Mouse (Mus musculus): ENCODE measurements around the gene Galnt9. TPM values are rescaled to one million over a fixed set of nuclear protein-coding genes. Genes with fewer than 3 reads are reported as not detected.

The Galnt9 gene
- polyA plus RNA-seq, 1 experiment from 2014 or later: 0.13 TPM

- H3K4me3 ChIP-seq (ENCODE audit: low read length): no peak overlapping the region
- H3K4me2 ChIP-seq (ENCODE audit: low read depth, low read length): no peak overlapping the region
- no peaks in the 10 kb centered on the region for H3K36me3 ChIP-seq (ENCODE audit: control insufficient read depth, insufficient read depth)
- H3K4me1 ChIP-seq (ENCODE audit: control insufficient read depth, insufficient read depth, low read length): no peaks in the 10 kb centered on the region
- 52% methylated on average over 10 of the region's 10 CpGs for WGBS
- no peaks in the 10 kb centered on the region for H3K9me3 ChIP-seq (replicated peaks; ENCODE audit: control insufficient read depth, low read length)
- no peak overlapping the region for H3K9ac ChIP-seq (ENCODE audit: low read length)
- no peaks in the 10 kb centered on the region; the same call in 1 of the 2 replicates for H3K27me3 ChIP-seq (ENCODE audit: control insufficient read depth, insufficient read depth, low read length)
- H3K27ac ChIP-seq (ENCODE audit: low read length): no peak overlapping the region
- no peak for ATAC-seq (replicated peaks; ENCODE audit: extremely low read depth, insufficient read depth, low FRiP score)
These were observed 38.7 kb downstream of the Galnt9 start for GRCm38 (mm10) chr5:110582647-110583538.

GRCm38 (mm10) chr5:110587467-110587866 lies 43.3 kb downstream of the Galnt9 start:
- Histone ChIP-seq H3K9ac (ENCODE audit: low read length) (no peak overlapping the region), H3K9me3 (replicated peaks; ENCODE audit: control insufficient read depth, low read length) (no peaks in the 10 kb centered on the region), H3K36me3 (ENCODE audit: control insufficient read depth, insufficient read depth) (no peaks in the 10 kb centered on the region), H3K4me1 (ENCODE audit: control insufficient read depth, insufficient read depth, low read length) (no peaks in the 10 kb centered on the region), H3K4me3 (ENCODE audit: low read length) (no peak overlapping the region), H3K4me2 (ENCODE audit: low read depth, low read length) (no peak overlapping the region), H3K27me3 (ENCODE audit: control insufficient read depth, insufficient read depth, low read length) (no peaks in the 10 kb centered on the region; the same call in 1 of the 2 replicates), H3K27ac (ENCODE audit: low read length) (no peak overlapping the region)
- no peak for ATAC-seq (replicated peaks; ENCODE audit: extremely low read depth, insufficient read depth, low FRiP score)

DNA sequence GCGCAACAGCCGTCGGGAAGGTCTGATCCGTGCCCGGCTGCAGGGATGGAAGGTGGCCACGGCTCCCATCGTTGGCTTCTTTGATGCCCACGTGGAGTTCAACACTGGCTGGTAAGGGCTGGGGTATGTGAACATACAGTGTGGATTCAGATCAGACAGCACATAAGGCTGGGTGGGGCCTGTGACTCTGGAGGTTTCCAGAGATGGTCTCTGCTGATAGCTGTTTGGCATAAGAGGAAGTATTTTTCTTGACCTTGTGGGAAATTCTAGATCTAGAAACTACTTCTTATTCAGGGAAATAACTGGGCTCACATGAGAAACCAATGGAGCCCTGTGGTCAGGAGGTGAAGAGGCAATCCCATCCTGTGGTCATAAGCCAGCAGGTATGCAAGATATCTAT lies 45.7 kb downstream of the Galnt9 start:
- no peak for ATAC-seq (replicated peaks; ENCODE audit: extremely low read depth, insufficient read depth, low FRiP score)

DNA sequence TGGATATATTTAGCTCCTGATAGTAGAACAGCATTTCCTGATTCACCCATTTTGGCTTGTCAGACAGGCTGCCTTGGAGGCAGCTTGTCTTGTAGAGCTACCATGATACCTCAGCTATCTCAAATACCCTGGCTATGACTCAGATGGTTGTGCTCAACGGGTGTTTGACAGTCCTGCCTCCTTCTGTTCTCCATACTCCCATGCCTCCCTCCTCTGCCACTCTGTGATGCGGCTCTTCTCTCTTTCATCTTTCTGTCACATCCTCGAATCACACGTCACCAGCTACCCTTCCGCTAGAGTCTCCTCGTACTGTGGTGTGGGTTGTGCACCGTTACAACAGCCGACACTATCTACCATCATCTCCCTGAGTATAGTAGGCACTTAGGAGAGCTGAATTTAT lies 50.3 kb downstream of the Galnt9 start:
- Histone ChIP-seq H3K9ac (ENCODE audit: low read length) (no peak overlapping the region), H3K36me3 (ENCODE audit: control insufficient read depth, insufficient read depth) (no peaks in the 10 kb centered on the region), H3K27me3 (ENCODE audit: control insufficient read depth, insufficient read depth, low read length) (peaks cover 2% of the 10 kb centered on the region; the same call in 1 of the 2 replicates), H3K27ac (ENCODE audit: low read length) (no peak overlapping the region), H3K4me2 (ENCODE audit: low read depth, low read length) (no peak overlapping the region), H3K4me1 (ENCODE audit: control insufficient read depth, insufficient read depth, low read length) (no peaks in the 10 kb centered on the region), H3K9me3 (replicated peaks; ENCODE audit: control insufficient read depth, low read length) (no peaks in the 10 kb centered on the region), H3K4me3 (ENCODE audit: low read length) (no peak overlapping the region)
- ATAC-seq (replicated peaks; ENCODE audit: extremely low read depth, insufficient read depth, low FRiP score): no peak
- 58% methylated on average over 8 of the region's 8 CpGs for WGBS

More for the DNA sequence above, 45.7 kb downstream of the Galnt9 start:
- H3K27me3 ChIP-seq (ENCODE audit: control insufficient read depth, insufficient read depth, low read length): no peaks in the 10 kb centered on the region
- no peaks in the 10 kb centered on the region for H3K9me3 ChIP-seq (replicated peaks; ENCODE audit: control insufficient read depth, low read length)
- H3K9ac ChIP-seq (ENCODE audit: low read length): no peak overlapping the region
- no peaks in the 10 kb centered on the region for H3K4me1 ChIP-seq (ENCODE audit: control insufficient read depth, insufficient read depth, low read length)
- H3K27ac ChIP-seq (ENCODE audit: low read length): no peak overlapping the region
- H3K36me3 ChIP-seq (ENCODE audit: control insufficient read depth, insufficient read depth): no peaks in the 10 kb centered on the region
- 87% methylated on average over 8 of the region's 8 CpGs for WGBS
- H3K4me3 ChIP-seq (ENCODE audit: low read length): no peak overlapping the region
- no peak overlapping the region for H3K4me2 ChIP-seq (ENCODE audit: low read depth, low read length)

DNA sequence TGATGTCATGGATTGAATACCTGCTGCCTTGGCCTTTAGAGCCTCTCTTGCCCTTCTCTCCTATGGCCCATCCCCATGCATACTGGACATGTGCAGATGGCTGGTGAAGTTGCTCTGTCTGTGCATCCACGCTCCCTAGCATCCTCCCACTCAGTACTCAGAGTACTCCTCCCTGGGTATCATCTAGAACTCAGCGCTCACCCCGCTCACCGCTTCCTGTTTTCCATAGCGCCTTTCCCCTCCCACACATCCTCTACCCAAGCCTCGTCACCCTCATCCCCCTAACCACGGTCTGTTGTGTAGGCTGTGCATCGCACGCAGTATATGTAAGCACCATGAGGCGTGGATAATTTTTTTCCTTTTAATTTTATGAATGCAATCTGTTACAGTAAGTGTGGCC lies 51.2 kb downstream of the Galnt9 start:
- H3K27me3 ChIP-seq (ENCODE audit: control insufficient read depth, insufficient read depth, low read length): peaks cover 2% of the 10 kb centered on the region; the same call in 1 of the 2 replicates
- H3K36me3 ChIP-seq (ENCODE audit: control insufficient read depth, insufficient read depth): no peaks in the 10 kb centered on the region
- WGBS: 81% methylated on average over 10 of the region's 10 CpGs
- H3K4me3 ChIP-seq (ENCODE audit: low read length): no peak overlapping the region
- no peaks in the 10 kb centered on the region for H3K9me3 ChIP-seq (replicated peaks; ENCODE audit: control insufficient read depth, low read length)
- no peak for ATAC-seq (replicated peaks; ENCODE audit: extremely low read depth, insufficient read depth, low FRiP score)
- no peaks in the 10 kb centered on the region for H3K4me1 ChIP-seq (ENCODE audit: control insufficient read depth, insufficient read depth, low read length)
- H3K27ac ChIP-seq (ENCODE audit: low read length): no peak overlapping the region
- H3K9ac ChIP-seq (ENCODE audit: low read length): no peak overlapping the region
- H3K4me2 ChIP-seq (ENCODE audit: low read depth, low read length): no peak overlapping the region

GRCm38 (mm10) chr5:110596086-110596780 lies 52.1 kb downstream of the Galnt9 start:
- Histone ChIP-seq H3K4me2 (ENCODE audit: low read depth, low read length) (no peak overlapping the region), H3K36me3 (ENCODE audit: control insufficient read depth, insufficient read depth) (no peaks in the 10 kb centered on the region), H3K9me3 (replicated peaks; ENCODE audit: control insufficient read depth, low read length) (no peaks in the 10 kb centered on the region), H3K9ac (ENCODE audit: low read length) (no peak overlapping the region), H3K27ac (ENCODE audit: low read length) (no peak overlapping the region), H3K4me3 (ENCODE audit: low read length) (no peak overlapping the region), H3K4me1 (ENCODE audit: control insufficient read depth, insufficient read depth, low read length) (no peaks in the 10 kb centered on the region), H3K27me3 (ENCODE audit: control insufficient read depth, insufficient read depth, low read length) (peaks cover 5% of the 10 kb centered on the region; the same call in 1 of the 2 replicates)
- no peak for ATAC-seq (replicated peaks; ENCODE audit: extremely low read depth, insufficient read depth, low FRiP score)
- WGBS: 79% methylated on average over 15 of the region's 15 CpGs

- H3K27ac ChIP-seq (ENCODE audit: low read length): no peak overlapping the region
- H3K9ac ChIP-seq (ENCODE audit: low read length): no peak overlapping the region
- H3K4me2 ChIP-seq (ENCODE audit: low read depth, low read length): no peak overlapping the region
- H3K27me3 ChIP-seq (ENCODE audit: control insufficient read depth, insufficient read depth, low read length): peaks cover 5% of the 10 kb centered on the region; the same call in 1 of the 2 replicates
- H3K4me3 ChIP-seq (ENCODE audit: low read length): no peak overlapping the region
- no peaks in the 10 kb centered on the region for H3K36me3 ChIP-seq (ENCODE audit: control insufficient read depth, insufficient read depth)
- WGBS: 26% methylated on average over 2 of the region's 2 CpGs
- H3K4me1 ChIP-seq (ENCODE audit: control insufficient read depth, insufficient read depth, low read length): no peaks in the 10 kb centered on the region
- no peak for ATAC-seq (replicated peaks; ENCODE audit: extremely low read depth, insufficient read depth, low FRiP score)
- H3K9me3 ChIP-seq (replicated peaks; ENCODE audit: control insufficient read depth, low read length): no peaks in the 10 kb centered on the region
These were observed 53.3 kb downstream of the Galnt9 start for GRCm38 (mm10) chr5:110597502-110597901.

DNA sequence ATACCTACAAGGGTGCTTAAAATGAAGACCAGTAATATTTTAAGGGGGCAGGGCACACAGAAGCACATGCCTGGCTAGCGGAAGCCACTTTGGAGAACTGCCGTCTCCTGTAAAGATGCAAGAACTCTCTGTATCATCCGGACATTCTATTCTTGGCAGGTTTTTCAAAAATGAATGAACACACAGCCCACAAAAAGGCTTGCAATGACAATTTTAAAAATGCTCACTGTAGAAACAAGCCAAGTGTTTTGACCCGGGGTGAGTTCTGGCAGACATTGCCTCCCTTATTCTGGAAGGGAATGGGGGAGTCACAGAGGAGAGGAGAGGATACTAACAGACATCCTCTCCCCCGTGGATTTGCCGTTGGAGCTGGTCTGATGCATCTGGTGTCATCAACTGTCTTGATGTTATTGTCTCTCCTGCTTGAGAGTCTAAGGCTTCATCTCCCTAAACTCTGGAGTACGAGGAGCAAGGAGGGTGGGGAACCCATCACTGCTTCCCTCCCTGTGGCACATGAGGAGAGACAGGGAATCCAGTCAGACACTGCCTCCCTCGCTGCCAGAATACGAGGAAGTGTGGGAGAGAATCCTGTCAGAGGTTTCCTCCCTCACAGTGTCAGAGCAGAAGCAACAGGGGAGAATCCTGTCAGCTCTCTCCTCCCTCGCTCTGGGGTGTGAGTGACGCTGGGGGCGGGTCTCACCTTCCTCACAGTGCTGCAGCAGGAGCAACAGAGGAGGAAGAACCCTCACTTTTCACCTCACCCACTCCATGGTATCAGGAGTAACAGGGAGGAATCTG lies 54.3 kb downstream of the Galnt9 start:
- Histone ChIP-seq H3K4me3 (ENCODE audit: low read length) (no peak overlapping the region), H3K36me3 (ENCODE audit: control insufficient read depth, insufficient read depth) (no peaks in the 10 kb centered on the region)

More for the DNA sequence above, 54.3 kb downstream of the Galnt9 start:
- Histone ChIP-seq H3K27ac (ENCODE audit: low read length) (no peak overlapping the region), H3K4me1 (ENCODE audit: control insufficient read depth, insufficient read depth, low read length) (no peaks in the 10 kb centered on the region), H3K4me2 (ENCODE audit: low read depth, low read length) (no peak overlapping the region), H3K9me3 (replicated peaks; ENCODE audit: control insufficient read depth, low read length) (no peaks in the 10 kb centered on the region), H3K27me3 (ENCODE audit: control insufficient read depth, insufficient read depth, low read length) (peaks cover 5% of the 10 kb centered on the region; the same call in 1 of the 2 replicates), H3K9ac (ENCODE audit: low read length) (no peak overlapping the region)
- ATAC-seq (replicated peaks; ENCODE audit: extremely low read depth, insufficient read depth, low FRiP score): no peak
- 18% methylated on average over 12 of the region's 12 CpGs for WGBS

All from heart, embryonic 16.5 days (tissue).